Mouse (Mus musculus) heart, embryonic 15.5 days (tissue): ENCODE measurements around the gene Olfr19. TPM values are rescaled to one million over a fixed set of nuclear protein-coding genes. Genes with fewer than 3 reads are reported as not detected.
"Not testable (repeated sequence)": the region's sequence is repeated elsewhere in the genome, so short reads cannot be mapped to it uniquely, and the experiment has no call there.

Experiments used
- ATAC-seq: fragments of 200-750 bp; cut with Nextera tagmentation; replicated peaks from 2 replicates; pipeline ENCODE4 v1.8.0; 2017; ENCODE audit warnings: low read depth, moderate TSS enrichment; ENCODE audit not compliant: insufficient number of reproducible peaks, insufficient read depth, low FRiP score
- H3K27ac ChIP-seq: fragments of 300-500 bp; sonication (generic); 2 replicates; pipeline ENCODE4 v1.5.1; 2015; ENCODE audit warnings: mild to moderate bottlenecking, inconsistent platforms
- H3K27me3 ChIP-seq: fragments of 300-500 bp; sonication (generic); 2 replicates; pipeline ENCODE4 v1.6.1; 2015; ENCODE audit warnings: inconsistent platforms
- H3K36me3 ChIP-seq: fragments of 300-500 bp; sonication (generic); 2 replicates; pipeline ENCODE4 v1.6.1; 2015; ENCODE audit warnings: mild to moderate bottlenecking, inconsistent platforms
- H3K4me1 ChIP-seq: fragments of 300-500 bp; sonication (generic); replicated peaks from 2 replicates; pipeline ENCODE4 v1.6.1; 2015; ENCODE audit warnings: inconsistent platforms
- H3K4me2 ChIP-seq: fragments of 300-500 bp; sonication (generic); 2 replicates; pipeline ENCODE4 v1.6.1; 2015; ENCODE audit warnings: inconsistent platforms, mild to moderate bottlenecking, moderate library complexity
- H3K4me3 ChIP-seq: fragments of 300-500 bp; sonication (generic); 2 replicates; pipeline ENCODE4 v1.5.1; 2015; ENCODE audit warnings: mild to moderate bottlenecking, inconsistent platforms
- H3K9ac ChIP-seq: fragments of 300-500 bp; sonication (generic); 2 replicates; pipeline ENCODE4 v1.6.1; 2015; ENCODE audit warnings: mild to moderate bottlenecking, inconsistent platforms
- H3K9me3 ChIP-seq: fragments of 300-500 bp; sonication (generic); replicated peaks from 2 replicates; pipeline ENCODE4 v1.6.1; 2016; ENCODE audit warnings: inconsistent platforms
- WGBS: fragments of 180-500 bp; shearing (Covaris S2); methylation state at CpG from one replicate; pipeline ENCODE4 v1.1.7; 2015; ENCODE audit warnings: mixed read lengths; 5-methylcytosine and 5-hydroxymethylcytosine counted together
- polyA plus RNA-seq: library from polyadenylated mRNA; unstranded; fragments of >200 nt; fragmentation: Nextera tagmentation; extraction: Ambion mirVana; gene quantifications from 2 replicates; pipeline ENCODE4 v1.2.1, GENCODE M21; 2015

Gene Olfr19
- polyA plus RNA-seq: not detected in 2 replicates

DNA sequence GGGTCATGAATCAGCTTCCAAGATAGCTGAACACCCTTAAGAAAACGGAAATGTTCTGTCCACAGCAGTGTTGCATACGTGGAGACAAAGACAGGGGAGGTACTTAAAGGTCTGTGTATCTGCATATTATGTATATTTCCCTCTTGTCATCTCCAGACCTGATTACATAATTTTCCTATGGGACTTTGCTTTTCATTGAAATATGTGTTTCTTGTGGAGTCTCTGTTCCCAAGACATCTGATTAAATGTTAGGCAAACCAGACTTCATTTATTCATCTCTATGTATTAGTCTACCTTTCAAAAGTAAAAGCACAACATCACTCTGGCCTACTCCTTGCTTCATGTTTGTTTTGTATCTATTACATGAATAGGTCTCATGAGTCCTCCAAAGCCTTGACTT, at the start of gene Olfr19:
Olfr19 (minus strand) TSS at position 101 of the 400 bp plus-strand sequence.
- H3K36me3 ChIP-seq: no peaks in the 10 kb centered on the region
- H3K9me3 ChIP-seq: no peaks in the 10 kb centered on the region
- no peak within 1 kb of the TSS for H3K27ac ChIP-seq
- no peaks in the 10 kb centered on the region for H3K4me1 ChIP-seq
- no peaks in the 10 kb centered on the region for H3K27me3 ChIP-seq
- no peak within 1 kb of the TSS for H3K4me2 ChIP-seq
- no peak within 1 kb of the TSS for H3K4me3 ChIP-seq
- ATAC-seq: no peak
- 62% methylated on average over 2 of the region's 2 CpGs for WGBS
- no peak within 1 kb of the TSS for H3K9ac ChIP-seq

DNA sequence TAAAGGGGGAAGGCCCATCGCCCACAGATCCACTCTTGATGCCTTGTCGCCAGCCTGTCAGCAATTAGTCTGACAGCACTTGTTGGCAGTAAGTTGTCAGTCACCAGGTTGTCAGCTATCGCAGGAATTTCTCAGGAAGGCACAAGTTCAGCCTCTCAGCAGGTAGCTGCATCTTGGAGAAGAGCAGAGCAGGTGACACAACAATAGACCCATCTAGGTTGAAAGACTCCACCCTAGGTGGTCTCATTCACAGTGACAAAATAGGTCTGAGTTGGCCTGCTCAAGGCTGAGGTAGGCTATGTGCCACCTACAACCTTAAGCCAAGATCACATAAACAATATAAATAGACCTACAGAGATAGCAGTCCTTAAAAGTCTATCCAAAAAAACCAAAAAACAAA, 8.8 kb upstream of the Olfr19 start:
- no peaks in the 10 kb centered on the region for H3K9me3 ChIP-seq
- H3K9ac ChIP-seq: no peak overlapping the region
- no peak overlapping the region for H3K4me2 ChIP-seq
- no peak overlapping the region for H3K4me3 ChIP-seq
- H3K27me3 ChIP-seq: no peaks in the 10 kb centered on the region
- no peak overlapping the region for H3K27ac ChIP-seq
- no peaks in the 10 kb centered on the region for H3K36me3 ChIP-seq
- no peak for ATAC-seq
- WGBS: 49% methylated on average over 3 of the region's 3 CpGs
- no peaks in the 10 kb centered on the region for H3K4me1 ChIP-seq

DNA sequence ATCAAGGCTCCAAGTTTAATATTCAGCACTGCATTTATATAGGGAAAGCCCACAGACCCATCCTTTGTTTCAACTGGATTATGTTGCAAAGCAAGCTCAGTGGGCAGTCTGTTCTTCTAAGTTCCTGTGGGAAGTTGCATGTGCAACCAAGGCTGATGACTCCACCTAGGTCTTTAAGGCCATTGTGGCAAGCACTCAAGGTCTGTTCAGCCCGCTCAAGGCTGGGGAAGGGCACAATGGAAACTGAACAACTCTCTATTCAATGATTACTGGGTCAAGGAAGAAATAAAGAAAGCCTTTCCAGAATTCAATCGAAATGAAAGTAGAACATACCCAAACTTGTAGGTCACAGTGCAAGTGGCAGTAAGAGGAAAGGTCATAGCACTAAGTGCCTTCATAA, 7.8 kb upstream of the Olfr19 start:
- no peaks in the 10 kb centered on the region for H3K9me3 ChIP-seq
- no peak overlapping the region for H3K4me3 ChIP-seq
- no peak overlapping the region for H3K4me2 ChIP-seq
- H3K4me1 ChIP-seq: no peaks in the 10 kb centered on the region
- WGBS: 68% methylated on average over 2 of the region's 2 CpGs
- no peaks in the 10 kb centered on the region for H3K36me3 ChIP-seq
- H3K27me3 ChIP-seq: no peaks in the 10 kb centered on the region
- H3K9ac ChIP-seq: no peak overlapping the region
- no peak overlapping the region for H3K27ac ChIP-seq
- ATAC-seq: no peak

GRCm38 (mm10) chr16:16664994-16665393, 11.2 kb downstream of the Olfr19 start:
- Histone ChIP-seq H3K9me3 (no peaks in the 10 kb centered on the region), H3K27ac (no peak overlapping the region), H3K9ac (no peak overlapping the region), H3K27me3 (no peaks in the 10 kb centered on the region), H3K4me2 (no peak overlapping the region), H3K4me3 (no peak overlapping the region), H3K4me1 (no peaks in the 10 kb centered on the region), H3K36me3 (no peaks in the 10 kb centered on the region)
- 68% methylated on average over 4 of the region's 4 CpGs for WGBS
- no peak for ATAC-seq

DNA sequence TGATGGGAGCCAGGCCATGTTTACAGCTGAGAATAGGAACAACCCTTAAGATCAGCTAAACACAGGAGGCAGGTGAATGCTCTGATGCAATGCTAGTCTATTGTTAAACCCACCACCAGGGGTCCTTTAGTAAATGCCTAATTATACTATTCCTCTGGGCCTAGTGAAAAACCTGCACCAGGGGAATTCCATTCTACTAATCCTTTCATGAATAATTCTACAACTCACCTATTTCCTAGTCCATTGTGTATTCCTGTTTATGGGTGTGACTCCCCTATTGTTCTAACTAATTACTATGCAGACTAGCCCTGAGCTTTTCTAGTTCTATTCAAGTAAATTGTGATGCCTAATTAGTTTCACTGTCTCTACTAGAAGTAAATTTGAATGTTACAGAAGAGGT, 11.7 kb downstream of the Olfr19 start:
- not testable (repeated sequence) for H3K4me3 ChIP-seq, H3K36me3 ChIP-seq, H3K9me3 ChIP-seq, H3K9ac ChIP-seq, H3K27me3 ChIP-seq, H3K4me2 ChIP-seq, H3K27ac ChIP-seq, H3K4me1 ChIP-seq, ATAC-seq

DNA sequence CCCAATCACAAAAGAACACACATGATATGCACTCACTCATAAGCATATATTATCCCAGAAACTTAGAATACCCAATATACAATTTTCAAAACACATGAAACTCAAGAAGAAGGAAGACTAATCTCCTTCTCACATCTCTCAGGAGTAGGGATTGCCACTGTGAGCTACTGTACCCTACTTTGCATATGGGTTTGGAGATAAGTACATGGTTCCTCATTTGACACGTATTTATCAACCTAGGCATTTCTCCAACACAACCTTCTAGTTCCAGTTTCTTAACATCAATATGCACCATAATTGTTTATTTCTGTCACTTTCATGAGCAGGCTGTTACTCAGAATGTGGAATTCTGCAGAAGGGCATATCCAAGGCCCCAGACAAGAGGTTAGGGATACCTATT, 31.1 kb downstream of the Olfr19 start:
- H3K4me2 ChIP-seq: no peak overlapping the region
- H3K4me1 ChIP-seq: no peaks in the 10 kb centered on the region
- no peak overlapping the region for H3K27ac ChIP-seq
- H3K4me3 ChIP-seq: no peak overlapping the region
- H3K9me3 ChIP-seq: no peaks in the 10 kb centered on the region
- H3K9ac ChIP-seq: no peak overlapping the region
- 53% methylated on average over 1 of the region's 1 CpGs for WGBS
- ATAC-seq: no peak
- H3K27me3 ChIP-seq: no peaks in the 10 kb centered on the region
- H3K36me3 ChIP-seq: no peaks in the 10 kb centered on the region

GRCm38 (mm10) chr16:16633730-16634129, 42.5 kb downstream of the Olfr19 start:
- Histone ChIP-seq H3K4me1 (no peaks in the 10 kb centered on the region), H3K36me3 (no peaks in the 10 kb centered on the region), H3K9ac (no peak overlapping the region), H3K27ac (no peak overlapping the region), H3K4me2 (no peak overlapping the region), H3K4me3 (no peak overlapping the region), H3K27me3 (no peaks in the 10 kb centered on the region), H3K9me3 (no peaks in the 10 kb centered on the region)
- no peak for ATAC-seq

Other genes starting within 250 kb of the Olfr19 start
- gene Fgd4, start 75.9 kb downstream of the Olfr19 start, polyA plus RNA-seq: 9.0 and 10.3 TPM in 2 replicates
- 0.25 and 0.51 TPM in 2 replicates for gene Spag6l, start 153.1 kb upstream of the Olfr19 start, polyA plus RNA-seq
- 0.27 TPM in 1 of 2 replicates, not detected in the other for gene Igll1, start 187.6 kb upstream of the Olfr19 start, polyA plus RNA-seq
- gene Top3b, start 194.3 kb upstream of the Olfr19 start, polyA plus RNA-seq: 37.8 and 51.7 TPM in 2 replicates
- gene Vpreb1, start 194.4 kb upstream of the Olfr19 start, polyA plus RNA-seq: 1.1 and 1.4 TPM in 2 replicates
- 23.4 and 28.8 TPM in 2 replicates for gene Ppm1f, start 220.1 kb upstream of the Olfr19 start, polyA plus RNA-seq